Mouse (Mus musculus): ENCODE results near the gene Slc8b1. TPM values are rescaled to one million over a fixed set of nuclear protein-coding genes. Genes with fewer than 3 reads are reported as not detected.

Slc8b1 gene
- polyA plus RNA-seq, 2 experiments, result 3.7 to 13.2 TPM

DNA sequence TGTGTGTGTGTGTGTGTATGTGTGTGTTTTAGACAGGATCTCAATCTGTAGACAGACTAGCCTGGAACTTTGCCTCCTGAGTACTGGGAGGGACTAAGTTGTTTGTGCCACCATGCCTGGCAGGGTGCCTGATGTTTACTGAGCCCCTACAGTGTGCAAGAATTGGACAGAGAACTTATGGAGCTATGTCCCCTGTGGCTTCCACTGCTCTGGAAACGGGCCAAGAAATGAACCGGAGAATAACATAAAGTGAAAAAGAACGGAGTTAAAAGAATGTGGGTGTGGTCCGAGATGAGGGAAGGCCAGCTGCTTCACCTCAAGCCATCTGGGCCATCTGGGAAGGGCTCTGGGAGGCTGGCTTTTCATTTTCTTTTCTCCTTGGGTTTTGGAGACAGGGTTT is 3.8 kb downstream of the Slc8b1 start:
- H3K4me3 ChIP-seq (replicated peaks; ENCODE audit: low read length), result no peak overlapping the region
- TF ChIP-seq POLR2A (IDR thresholded peaks at IDR 0.05; ENCODE audit: borderline replicate concordance, extremely low read depth, insufficient read depth, insufficient read length), result no peak
- WGBS, result 4% methylated on average over 4 of the region's 4 CpGs
- H3K4me2 ChIP-seq (replicated peaks; ENCODE audit: low read depth, low read length, severe bottlenecking), result no peak overlapping the region
- H3K36me3 ChIP-seq (ENCODE audit: control insufficient read depth, insufficient read depth, low read length), result no peaks in the 10 kb centered on the region
- H3K27ac ChIP-seq (replicated peaks; ENCODE audit: low read depth, low read length), result no peak overlapping the region; the same call in 1 of the 2 replicates
- peaks cover 36% of the 10 kb centered on the region for H3K4me1 ChIP-seq (ENCODE audit: control insufficient read depth, insufficient read depth, low read length)
- no peak overlapping the region for H3K9ac ChIP-seq (ENCODE audit: low read depth, low read length, severe bottlenecking)
- no peaks in the 10 kb centered on the region for H3K9me3 ChIP-seq (ENCODE audit: control insufficient read depth, low read length)
- ATAC-seq (ENCODE audit: low FRiP score, low read depth), result no peak
- no peaks in the 10 kb centered on the region for H3K27me3 ChIP-seq (ENCODE audit: control insufficient read depth, insufficient read depth, low read length)
- DNase-seq (ENCODE audit: low spot score), result peak; percentile 79

DNA sequence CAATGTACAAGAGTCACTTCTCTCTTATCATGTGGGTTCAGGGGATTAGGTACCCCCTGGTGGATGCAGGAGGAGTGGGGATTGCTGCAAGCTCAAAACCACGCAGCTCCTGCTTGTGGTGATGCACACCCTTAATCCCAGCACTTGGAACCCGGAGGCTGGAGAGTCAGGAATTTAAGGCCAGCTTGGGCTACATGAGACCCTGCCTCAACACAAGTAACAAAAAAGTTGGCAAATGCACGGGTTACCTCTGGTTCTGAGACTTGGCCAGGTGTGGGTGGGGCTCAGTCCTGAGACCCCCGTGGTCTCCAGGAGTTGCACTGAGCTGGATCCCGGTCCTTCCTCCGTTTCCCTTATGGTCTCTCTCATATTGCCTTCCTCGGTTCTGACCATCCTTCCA is 4.5 kb downstream of the Slc8b1 start:
- WGBS, result 74% methylated on average over 7 of the region's 7 CpGs
- Histone ChIP-seq H3K27ac (replicated peaks; ENCODE audit: low read depth, low read length) (no peak overlapping the region; the same call in 1 of the 2 replicates), H3K4me2 (replicated peaks; ENCODE audit: low read depth, low read length, severe bottlenecking) (no peak overlapping the region), H3K9ac (ENCODE audit: low read depth, low read length, severe bottlenecking) (no peak overlapping the region), H3K27me3 (ENCODE audit: control insufficient read depth, insufficient read depth, low read length) (no peaks in the 10 kb centered on the region), H3K4me1 (ENCODE audit: control insufficient read depth, insufficient read depth, low read length) (peaks cover 36% of the 10 kb centered on the region), H3K4me3 (replicated peaks; ENCODE audit: low read length) (no peak overlapping the region), H3K9me3 (ENCODE audit: control insufficient read depth, low read length) (no peaks in the 10 kb centered on the region), H3K36me3 (ENCODE audit: control insufficient read depth, insufficient read depth, low read length) (no peaks in the 10 kb centered on the region)
- TF ChIP-seq POLR2A (IDR thresholded peaks at IDR 0.05; ENCODE audit: borderline replicate concordance, extremely low read depth, insufficient read depth, insufficient read length), result no peak
- ATAC-seq (ENCODE audit: low FRiP score, low read depth), result no peak
- no peak for DNase-seq (ENCODE audit: low spot score)

DNA sequence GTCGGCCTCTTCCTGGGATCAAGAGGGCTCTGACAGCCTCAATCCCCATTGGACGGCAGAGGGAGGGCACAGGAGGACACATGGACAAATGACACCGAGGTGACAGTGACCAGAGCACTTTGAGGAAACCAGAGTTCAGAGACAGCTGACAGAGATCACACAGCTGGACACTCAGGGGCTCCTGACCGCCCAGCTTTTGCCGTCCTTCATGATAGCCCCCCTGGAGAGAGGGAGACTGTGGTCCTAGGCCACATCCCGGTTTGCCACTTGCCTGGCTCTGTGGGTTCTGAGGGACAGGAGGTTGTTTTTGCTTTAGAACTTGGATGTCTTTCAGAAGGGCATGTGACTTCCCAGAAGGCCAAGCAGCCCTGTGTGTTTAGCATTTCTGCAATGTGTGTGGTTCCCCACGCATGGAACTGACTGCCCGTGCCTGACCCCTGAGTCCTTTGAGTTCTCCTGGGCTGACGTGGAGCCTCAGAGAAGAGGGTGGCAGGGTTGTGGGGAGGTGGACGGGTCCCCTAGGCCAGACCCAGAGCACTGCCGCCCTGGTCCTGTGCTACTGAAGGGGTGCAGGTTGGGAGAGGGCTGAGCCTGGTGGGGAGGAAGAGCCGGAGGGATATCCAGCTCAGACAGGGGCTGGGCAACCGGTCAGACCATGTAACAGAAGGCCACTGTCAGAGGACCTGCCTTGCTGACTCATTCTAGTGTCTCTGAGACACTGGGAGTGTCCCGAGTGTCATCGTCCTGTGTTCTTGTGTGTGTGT is 5.4 kb downstream of the Slc8b1 start:
- no peak for DNase-seq (ENCODE audit: low spot score)
- no peak overlapping the region for H3K4me3 ChIP-seq (replicated peaks; ENCODE audit: low read length)
- TF ChIP-seq POLR2A (IDR thresholded peaks at IDR 0.05; ENCODE audit: borderline replicate concordance, extremely low read depth, insufficient read depth, insufficient read length), result no peak
- H3K36me3 ChIP-seq (ENCODE audit: control insufficient read depth, insufficient read depth, low read length), result no peaks in the 10 kb centered on the region
- H3K27me3 ChIP-seq (ENCODE audit: control insufficient read depth, insufficient read depth, low read length), result no peaks in the 10 kb centered on the region
- H3K9ac ChIP-seq (ENCODE audit: low read depth, low read length, severe bottlenecking), result no peak overlapping the region
- ATAC-seq (ENCODE audit: low FRiP score, low read depth), result no peak
- WGBS, result 53% methylated on average over 15 of the region's 15 CpGs
- H3K4me2 ChIP-seq (replicated peaks; ENCODE audit: low read depth, low read length, severe bottlenecking), result no peak overlapping the region
- H3K9me3 ChIP-seq (ENCODE audit: control insufficient read depth, low read length), result no peaks in the 10 kb centered on the region
- H3K4me1 ChIP-seq (ENCODE audit: control insufficient read depth, insufficient read depth, low read length), result peaks cover 32% of the 10 kb centered on the region
- H3K27ac ChIP-seq (replicated peaks; ENCODE audit: low read depth, low read length), result no peak overlapping the region

DNA sequence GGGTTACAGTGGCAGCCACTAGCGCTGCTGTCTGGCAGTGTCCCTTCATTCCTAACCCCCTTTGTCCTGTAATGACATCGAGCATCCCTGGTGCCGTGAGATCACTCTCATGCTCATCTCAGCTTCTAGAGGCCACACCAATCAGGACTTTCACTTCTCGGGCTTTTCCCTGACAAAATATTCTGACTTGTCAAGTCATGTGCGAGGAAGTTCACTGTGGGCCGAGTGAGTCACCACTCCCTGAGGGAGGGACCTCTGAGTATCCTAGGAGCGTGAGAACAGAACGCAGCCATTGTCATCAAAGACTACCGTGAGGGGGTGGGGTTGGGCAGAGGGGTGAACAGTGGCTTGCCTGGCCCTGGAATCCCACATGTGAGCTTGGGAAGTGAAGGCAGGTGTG is 6.6 kb downstream of the Slc8b1 start:
- Histone ChIP-seq H3K27me3 (ENCODE audit: control insufficient read depth, insufficient read depth, low read length) (no peaks in the 10 kb centered on the region), H3K4me1 (ENCODE audit: control insufficient read depth, insufficient read depth, low read length) (peaks cover 29% of the 10 kb centered on the region), H3K4me2 (replicated peaks; ENCODE audit: low read depth, low read length, severe bottlenecking) (no peak overlapping the region), H3K36me3 (ENCODE audit: control insufficient read depth, insufficient read depth, low read length) (no peaks in the 10 kb centered on the region), H3K9ac (ENCODE audit: low read depth, low read length, severe bottlenecking) (no peak overlapping the region), H3K27ac (replicated peaks; ENCODE audit: low read depth, low read length) (no peak overlapping the region), H3K9me3 (ENCODE audit: control insufficient read depth, low read length) (no peaks in the 10 kb centered on the region), H3K4me3 (replicated peaks; ENCODE audit: low read length) (no peak overlapping the region)
- ATAC-seq (ENCODE audit: low FRiP score, low read depth) (no peak), DNase-seq (ENCODE audit: low spot score) (no peak)
- no peak for TF ChIP-seq POLR2A (IDR thresholded peaks at IDR 0.05; ENCODE audit: borderline replicate concordance, extremely low read depth, insufficient read depth, insufficient read length)
- WGBS, result 58% methylated on average over 9 of the region's 9 CpGs

GRCm38 (mm10) chr5:120522649-120523048 is 11.7 kb downstream of the Slc8b1 start:
- Histone ChIP-seq H3K27me3 (ENCODE audit: control insufficient read depth, insufficient read depth, low read length) (no peaks in the 10 kb centered on the region), H3K36me3 (ENCODE audit: control insufficient read depth, insufficient read depth, low read length) (no peaks in the 10 kb centered on the region), H3K9me3 (ENCODE audit: control insufficient read depth, low read length) (no peaks in the 10 kb centered on the region), H3K9ac (ENCODE audit: low read depth, low read length, severe bottlenecking) (no peak overlapping the region), H3K4me1 (ENCODE audit: control insufficient read depth, insufficient read depth, low read length) (no peaks in the 10 kb centered on the region), H3K27ac (replicated peaks; ENCODE audit: low read depth, low read length) (no peak overlapping the region), H3K4me3 (replicated peaks; ENCODE audit: low read length) (no peak overlapping the region), H3K4me2 (replicated peaks; ENCODE audit: low read depth, low read length, severe bottlenecking) (no peak overlapping the region)
- no peak for TF ChIP-seq POLR2A (IDR thresholded peaks at IDR 0.05; ENCODE audit: borderline replicate concordance, extremely low read depth, insufficient read depth, insufficient read length)
- ATAC-seq (ENCODE audit: low FRiP score, low read depth) (no peak), DNase-seq (ENCODE audit: low spot score) (no peak)
- WGBS, result 83% methylated on average over 3 of the region's 3 CpGs
